Mouse (Mus musculus) limb, embryonic 10.5 days (tissue): ENCODE measurements at regions not wholly inside any gene's neighbourhood (a gene's known extent, or its start where the extent isn't known, plus 50 kb on each side); places are given as distances from the start of the nearest gene placed in this dataset.

Experiments
- DNase-seq: peaks from one replicate; pipeline ENCODE4 v3.0.0-alpha.2; 2017; ENCODE audit warnings: low spot score
- H3K27ac ChIP-seq: fragments of 300-500 bp; sonication (generic); 2 replicates; pipeline ENCODE4 v1.5.1; 2016; ENCODE audit warnings: mild to moderate bottlenecking
- H3K27me3 ChIP-seq: fragments of 300-500 bp; sonication (generic); 2 replicates; pipeline ENCODE4 v1.6.1; 2016; ENCODE audit warnings: low read depth, mild to moderate bottlenecking; ENCODE audit not compliant: poor library complexity, severe bottlenecking
- H3K36me3 ChIP-seq: fragments of 300-500 bp; sonication (generic); 2 replicates; pipeline ENCODE4 v1.6.1; 2016; ENCODE audit warnings: mild to moderate bottlenecking, moderate library complexity
- H3K4me1 ChIP-seq: fragments of 300-500 bp; sonication (generic); 2 replicates; pipeline ENCODE4 v1.6.1; 2016
- H3K4me3 ChIP-seq: fragments of 300-500 bp; sonication (generic); 2 replicates; pipeline ENCODE4 v1.5.1; 2016; ENCODE audit warnings: mild to moderate bottlenecking, moderate library complexity
- H3K9me3 ChIP-seq: fragments of 300-500 bp; sonication (generic); replicated peaks from 2 replicates; pipeline ENCODE4 v1.6.1; 2016; ENCODE audit warnings: mild to moderate bottlenecking
- WGBS: fragments of 180-500 bp; shearing (Covaris S2); methylation state at CpG from one replicate; pipeline ENCODE4 v1.1.7; 2016; 5-methylcytosine and 5-hydroxymethylcytosine counted together

- H3K9me3 ChIP-seq = no peaks in the 10 kb centered on the region
- peak overlapping the region; percentile 12 for H3K27ac ChIP-seq
- no peak for DNase-seq
- peaks cover 60% of the 10 kb centered on the region for H3K4me1 ChIP-seq
- WGBS = 82% methylated on average over 6 of the region's 6 CpGs
- H3K4me3 ChIP-seq = no peak overlapping the region
- H3K36me3 ChIP-seq = no peaks in the 10 kb centered on the region
- H3K27me3 ChIP-seq = peaks cover 18% of the 10 kb centered on the region
Observed at GRCm38 (mm10) chr1:90333676-90334430, 130.1 kb downstream of the Ackr3 start.

- WGBS = 41% methylated on average over 25 of the region's 25 CpGs
- no peaks in the 10 kb centered on the region for H3K9me3 ChIP-seq
- peaks cover 29% of the 10 kb centered on the region for H3K27me3 ChIP-seq
- peak overlapping the region; percentile 59; the same call in 1 of the 2 replicates for H3K27ac ChIP-seq
- peak overlapping the region; percentile 31 for H3K4me3 ChIP-seq
- peaks cover 63% of the 10 kb centered on the region for H3K4me1 ChIP-seq
- peak; percentile 82 for DNase-seq
- H3K36me3 ChIP-seq = no peaks in the 10 kb centered on the region
Observed at GRCm38 (mm10) chr1:90335001-90335747, 131.4 kb downstream of the Ackr3 start.

GRCm38 (mm10) chr1:90337876-90338316, 134.1 kb downstream of the Ackr3 start:
- DNase-seq = peak; percentile 54
- Histone ChIP-seq H3K27me3 (peaks cover 36% of the 10 kb centered on the region), H3K27ac (0 out of 2 replicates have a peak overlapping the region, but pooled peaks have one; percentile 1), H3K9me3 (no peaks in the 10 kb centered on the region), H3K4me1 (peaks cover 63% of the 10 kb centered on the region), H3K4me3 (no peak overlapping the region), H3K36me3 (no peaks in the 10 kb centered on the region)
- WGBS = 31% methylated on average over 12 of the region's 12 CpGs

- Histone ChIP-seq H3K4me1 (peaks cover 29% of the 10 kb centered on the region), H3K27me3 (peaks cover 27% of the 10 kb centered on the region), H3K27ac (no peak overlapping the region), H3K4me3 (no peak overlapping the region), H3K36me3 (no peaks in the 10 kb centered on the region), H3K9me3 (no peaks in the 10 kb centered on the region)
- DNase-seq = no peak
- 53% methylated on average over 1 of the region's 1 CpGs for WGBS
Observed at GRCm38 (mm10) chr1:90342346-90342745, 138.6 kb downstream of the Ackr3 start.

- H3K27ac ChIP-seq = no peak overlapping the region
- peaks cover 17% of the 10 kb centered on the region for H3K4me1 ChIP-seq
- 25% methylated on average over 2 of the region's 2 CpGs for WGBS
- H3K36me3 ChIP-seq = no peaks in the 10 kb centered on the region
- H3K27me3 ChIP-seq = peaks cover 27% of the 10 kb centered on the region
- no peak for DNase-seq
- H3K9me3 ChIP-seq = no peaks in the 10 kb centered on the region
- no peak overlapping the region for H3K4me3 ChIP-seq
Observed at GRCm38 (mm10) chr1:90343492-90343891, 139.7 kb downstream of the Ackr3 start.

DNA sequence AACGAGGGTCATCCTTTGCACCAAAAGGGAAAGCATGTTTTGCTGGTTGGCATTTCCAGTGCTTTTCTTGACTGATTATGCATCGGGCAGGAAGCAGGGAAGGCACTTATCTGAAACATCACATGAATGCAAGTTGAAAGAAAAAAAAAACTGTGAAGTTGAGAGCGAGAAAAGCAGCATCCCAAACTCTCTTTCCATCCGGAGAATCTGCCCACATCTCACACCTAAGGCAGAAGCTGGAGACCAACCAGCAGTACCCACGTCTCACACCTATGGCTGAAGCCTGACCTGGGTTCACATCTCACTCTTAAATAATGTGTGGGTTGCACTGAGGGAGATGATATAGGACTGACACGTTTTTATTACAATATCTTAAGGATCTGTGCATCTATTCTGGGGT, 143.3 kb downstream of the Ackr3 start:
- no peaks in the 10 kb centered on the region for H3K36me3 ChIP-seq
- 57% methylated on average over 6 of the region's 6 CpGs for WGBS
- H3K27me3 ChIP-seq = peaks cover 11% of the 10 kb centered on the region; the same call in 1 of the 2 replicates
- H3K4me1 ChIP-seq = peaks cover 26% of the 10 kb centered on the region
- no peak for DNase-seq
- H3K4me3 ChIP-seq = no peak overlapping the region
- H3K27ac ChIP-seq = no peak overlapping the region
- H3K9me3 ChIP-seq = no peaks in the 10 kb centered on the region

DNA sequence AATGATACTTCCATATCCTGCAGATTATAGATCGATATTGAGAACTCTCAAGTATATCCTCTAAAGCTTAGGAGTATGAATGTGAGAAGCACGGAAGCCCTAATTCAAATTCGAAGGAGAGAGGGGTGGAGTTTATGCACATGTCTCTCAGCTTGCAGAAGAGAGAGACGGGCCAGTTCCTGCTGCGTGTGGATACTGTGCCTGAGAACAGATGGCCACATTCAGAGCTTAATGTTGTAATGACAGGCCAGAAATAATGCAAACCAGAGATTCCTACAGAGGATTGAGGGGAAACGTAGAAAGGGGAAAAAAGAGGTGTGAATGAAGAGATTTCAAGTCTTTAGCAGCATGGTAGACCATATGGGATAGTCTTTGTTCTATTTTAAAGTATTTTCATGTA, 145.8 kb downstream of the Ackr3 start:
- Histone ChIP-seq H3K4me3 (no peak overlapping the region), H3K36me3 (no peaks in the 10 kb centered on the region), H3K4me1 (peaks cover 35% of the 10 kb centered on the region), H3K27ac (no peak overlapping the region), H3K9me3 (no peaks in the 10 kb centered on the region), H3K27me3 (peaks cover 18% of the 10 kb centered on the region; the same call in 1 of the 2 replicates)
- 33% methylated on average over 6 of the region's 6 CpGs for WGBS
- DNase-seq = no peak

DNA sequence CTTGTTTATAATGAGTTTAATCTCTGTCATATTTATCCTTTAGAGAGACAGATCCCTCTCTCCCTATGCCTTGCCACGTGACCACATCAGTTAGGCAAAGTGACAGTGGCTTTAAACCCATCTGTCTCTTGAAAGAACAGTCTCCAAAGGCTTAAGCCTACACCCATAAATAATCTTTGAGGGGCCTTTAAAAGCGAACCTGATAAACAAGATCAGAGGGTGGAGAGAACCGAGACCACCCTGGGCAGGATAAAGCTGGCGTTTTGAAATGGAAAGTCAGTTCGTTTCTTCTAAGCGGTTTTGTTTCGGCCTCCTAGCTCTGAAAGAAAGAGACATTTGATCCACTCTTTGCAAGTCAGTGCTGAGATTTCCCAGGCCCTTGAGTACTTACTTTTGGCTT, 149.5 kb downstream of the Ackr3 start:
- no peaks in the 10 kb centered on the region for H3K36me3 ChIP-seq
- no peak overlapping the region; the same call in 1 of the 2 replicates for H3K27ac ChIP-seq
- DNase-seq = no peak
- H3K27me3 ChIP-seq = peaks cover 24% of the 10 kb centered on the region
- 3% methylated on average over 7 of the region's 7 CpGs for WGBS
- H3K4me1 ChIP-seq = peaks cover 49% of the 10 kb centered on the region
- no peak overlapping the region for H3K4me3 ChIP-seq
- H3K9me3 ChIP-seq = no peaks in the 10 kb centered on the region

DNA sequence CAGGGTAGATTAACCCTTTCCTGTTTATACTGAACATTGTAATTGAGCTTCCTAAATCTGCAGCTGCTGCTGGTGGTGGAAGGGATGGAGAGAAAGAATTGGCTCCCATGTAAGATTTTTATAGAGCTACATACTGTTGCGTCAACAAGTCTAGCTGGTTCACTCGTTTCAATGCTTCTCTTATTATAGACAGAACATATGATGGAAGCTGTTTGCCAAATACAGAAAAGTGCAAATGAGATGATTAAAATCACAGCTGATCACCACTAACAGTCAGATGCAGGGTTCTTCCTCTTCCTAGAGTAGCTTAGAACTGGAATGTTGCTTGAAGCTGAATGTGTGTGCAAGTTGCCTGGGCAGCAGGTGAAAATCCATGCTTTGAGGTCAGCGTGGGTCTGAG, 152.8 kb downstream of the Ackr3 start:
- H3K27me3 ChIP-seq = peaks cover 21% of the 10 kb centered on the region
- WGBS = 87% methylated on average over 3 of the region's 3 CpGs
- no peak for DNase-seq
- no peaks in the 10 kb centered on the region for H3K9me3 ChIP-seq
- H3K4me1 ChIP-seq = peaks cover 38% of the 10 kb centered on the region
- H3K27ac ChIP-seq = no peak overlapping the region
- H3K36me3 ChIP-seq = no peaks in the 10 kb centered on the region
- no peak overlapping the region for H3K4me3 ChIP-seq

DNA sequence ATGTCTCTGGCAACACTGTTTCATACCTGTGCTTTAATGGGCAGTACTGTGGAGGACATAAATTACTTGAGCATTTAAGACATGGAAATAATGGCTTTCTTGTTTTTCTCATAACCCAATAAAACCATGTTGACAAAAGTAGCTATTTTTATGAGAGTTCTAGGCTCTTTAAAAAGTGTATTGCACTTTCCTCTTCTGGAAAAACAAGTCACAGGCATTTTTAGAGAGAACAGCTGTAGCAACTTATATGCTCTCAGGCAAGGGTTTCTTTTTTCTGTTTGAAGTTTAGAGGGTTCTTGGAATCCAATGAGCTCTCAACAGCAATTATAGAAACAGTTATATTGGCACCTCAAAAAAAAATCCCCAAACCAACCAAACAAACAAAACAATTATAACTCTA, 153.6 kb downstream of the Ackr3 start:
- Histone ChIP-seq H3K27ac (no peak overlapping the region), H3K36me3 (no peaks in the 10 kb centered on the region), H3K4me1 (peaks cover 29% of the 10 kb centered on the region), H3K9me3 (no peaks in the 10 kb centered on the region), H3K27me3 (peaks cover 21% of the 10 kb centered on the region), H3K4me3 (no peak overlapping the region)
- no peak for DNase-seq

DNA sequence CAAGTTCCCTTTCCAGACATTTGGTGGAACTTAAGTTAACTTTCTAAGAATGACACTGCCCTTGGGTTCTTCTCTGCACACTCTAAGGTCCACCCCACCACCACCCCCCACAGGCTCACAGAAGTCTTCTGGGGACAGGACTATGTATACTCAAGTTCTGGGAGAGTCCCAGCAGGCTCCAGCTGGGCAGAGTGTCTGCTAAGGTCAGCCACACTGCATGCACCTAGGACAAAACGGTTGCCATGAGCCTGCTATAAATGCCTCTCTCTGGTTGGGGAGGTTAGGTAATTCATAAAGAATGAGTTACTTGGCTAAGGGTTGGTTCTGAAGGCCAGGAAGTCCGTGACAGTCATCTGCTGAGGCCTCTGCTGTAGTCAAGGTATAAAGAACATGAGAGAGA, 155.2 kb downstream of the Ackr3 start:
- no peaks in the 10 kb centered on the region for H3K9me3 ChIP-seq
- peaks cover 14% of the 10 kb centered on the region; the same call in 1 of the 2 replicates for H3K4me1 ChIP-seq
- 74% methylated on average over 2 of the region's 2 CpGs for WGBS
- peaks cover 25% of the 10 kb centered on the region for H3K27me3 ChIP-seq
- no peak overlapping the region for H3K27ac ChIP-seq
- no peak for DNase-seq
- no peak overlapping the region for H3K4me3 ChIP-seq
- no peaks in the 10 kb centered on the region for H3K36me3 ChIP-seq

- peaks cover 20% of the 10 kb centered on the region; the same call in 1 of the 2 replicates for H3K4me1 ChIP-seq
- peaks cover 19% of the 10 kb centered on the region for H3K27me3 ChIP-seq
- no peaks in the 10 kb centered on the region for H3K9me3 ChIP-seq
- 91% methylated on average over 3 of the region's 3 CpGs for WGBS
- no peak for DNase-seq
- H3K27ac ChIP-seq = no peak overlapping the region
- H3K4me3 ChIP-seq = no peak overlapping the region
- H3K36me3 ChIP-seq = no peaks in the 10 kb centered on the region
Observed at GRCm38 (mm10) chr1:90360065-90360464, 156.3 kb downstream of the Ackr3 start.

- peaks cover 7% of the 10 kb centered on the region; the same call in 1 of the 2 replicates for H3K27me3 ChIP-seq
- H3K9me3 ChIP-seq = no peaks in the 10 kb centered on the region
- peaks cover 7% of the 10 kb centered on the region; the same call in 1 of the 2 replicates for H3K4me1 ChIP-seq
- no peak overlapping the region for H3K4me3 ChIP-seq
- H3K27ac ChIP-seq = peak overlapping the region; percentile 14; the same call in 1 of the 2 replicates
- no peak for DNase-seq
- WGBS = 85% methylated on average over 4 of the region's 4 CpGs
- no peaks in the 10 kb centered on the region for H3K36me3 ChIP-seq
Observed at GRCm38 (mm10) chr1:90364444-90364843, 160.7 kb downstream of the Ackr3 start.
